Mouse (Mus musculus): Measurements from ENCODE around the gene Hamp.

DNA sequence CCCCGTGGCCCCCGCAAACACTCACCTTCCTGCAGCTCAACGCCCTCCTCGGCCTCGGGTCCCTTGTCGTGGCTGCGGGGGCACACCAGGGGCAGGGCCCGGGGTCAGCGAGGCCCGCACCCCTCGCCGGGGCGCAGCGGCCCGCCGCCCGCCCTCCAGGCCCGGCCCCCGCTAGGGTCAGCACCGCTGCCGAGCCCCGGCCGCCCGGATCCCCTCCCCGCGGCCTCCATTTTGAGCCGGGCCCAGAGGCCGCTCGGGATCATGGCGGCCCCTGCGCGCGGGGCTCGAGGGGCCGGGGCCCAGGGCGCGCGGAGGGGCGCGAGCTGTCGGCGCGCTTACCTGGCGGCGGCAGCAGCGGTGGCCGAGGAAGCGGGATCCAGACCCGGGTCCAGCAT, 12.5 kb upstream of the Hamp start:
- TF ChIP-seq EP300 (IDR thresholded peaks at IDR 0.05; ENCODE audit: low read depth) (no peak), CTCF (IDR thresholded peaks at IDR 0.05; ENCODE audit: low read depth) (no peak)
